Mouse (Mus musculus): ENCODE data around the gene Lpar6. TPM values are rescaled to one million over a fixed set of nuclear protein-coding genes. Genes with fewer than 3 reads are reported as not detected.

The Lpar6 gene
- polyA plus RNA-seq, 1 experiment from 2014 or later: 8.1 TPM

DNA sequence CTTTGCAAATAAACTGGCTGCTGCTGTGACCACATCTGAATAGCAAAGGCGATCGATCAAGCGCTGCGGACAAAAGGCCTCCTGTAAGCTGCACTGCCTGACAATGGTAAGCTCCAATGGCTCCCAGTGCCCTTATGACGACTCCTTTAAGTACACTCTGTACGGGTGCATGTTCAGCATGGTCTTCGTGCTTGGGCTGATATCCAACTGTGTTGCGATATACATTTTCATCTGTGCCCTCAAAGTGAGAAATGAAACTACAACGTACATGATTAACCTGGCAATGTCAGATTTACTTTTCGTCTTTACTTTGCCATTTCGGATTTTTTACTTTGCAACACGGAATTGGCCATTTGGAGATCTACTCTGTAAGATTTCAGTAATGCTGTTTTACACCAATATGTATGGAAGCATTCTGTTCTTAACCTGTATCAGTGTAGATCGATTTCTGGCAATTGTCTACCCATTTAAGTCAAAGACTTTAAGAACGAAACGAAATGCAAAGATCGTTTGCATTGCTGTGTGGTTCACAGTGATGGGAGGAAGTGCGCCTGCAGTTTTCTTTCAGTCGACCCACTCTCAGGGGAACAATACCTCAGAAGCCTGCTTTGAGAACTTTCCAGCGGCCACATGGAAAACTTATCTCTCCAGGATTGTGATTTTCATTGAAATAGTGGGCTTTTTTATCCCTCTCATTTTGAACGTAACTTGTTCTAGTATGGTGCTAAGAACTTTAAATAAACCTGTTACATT is 979 bp downstream of the Lpar6 start:
- TF ChIP-seq CTCF (IDR thresholded peaks at IDR 0.05; ENCODE audit: low read depth): no peak
- peak overlapping the region; percentile 61 for H3K4me2 ChIP-seq (replicated peaks; ENCODE audit: low read depth)
- H3K27me3 ChIP-seq (replicated peaks; ENCODE audit: control insufficient read depth, insufficient read depth, low read length): no peaks in the 10 kb centered on the region
- peak overlapping the region; percentile 48 for H3K4me3 ChIP-seq (ENCODE audit: low read depth, low read length)
- under 1% methylated on average over 20 of the region's 20 CpGs for WGBS
- peak overlapping the region; percentile 90 for H3K27ac ChIP-seq (ENCODE audit: low read depth, low read length)
- H3K9me3 ChIP-seq (ENCODE audit: control insufficient read depth): no peaks in the 10 kb centered on the region
- no peaks in the 10 kb centered on the region for H3K36me3 ChIP-seq (ENCODE audit: control insufficient read depth, insufficient read depth)
- peaks cover 4% of the 10 kb centered on the region for H3K4me1 ChIP-seq (replicated peaks; ENCODE audit: control insufficient read depth, insufficient read depth, low read length)
- H3K9ac ChIP-seq (ENCODE audit: low read depth, low read length): peak overlapping the region; percentile 77
- peak; percentile 77 for ATAC-seq

DNA sequence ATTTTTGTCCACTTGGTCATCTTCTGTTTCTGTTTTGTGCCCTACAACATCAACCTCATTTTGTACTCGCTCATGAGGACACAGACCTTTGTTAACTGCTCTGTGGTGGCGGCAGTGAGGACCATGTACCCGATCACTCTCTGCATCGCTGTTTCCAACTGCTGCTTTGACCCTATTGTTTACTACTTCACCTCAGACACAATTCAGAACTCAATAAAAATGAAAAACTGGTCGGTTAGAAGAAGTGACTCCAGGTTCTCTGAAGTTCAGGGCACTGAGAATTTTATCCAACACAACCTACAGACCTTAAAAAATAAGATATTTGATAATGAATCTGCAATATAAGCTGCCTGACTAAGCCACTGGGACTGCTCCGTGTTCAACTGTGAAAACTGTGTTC is 1.6 kb downstream of the Lpar6 start:
- Histone ChIP-seq H3K36me3 (ENCODE audit: control insufficient read depth, insufficient read depth) (no peaks in the 10 kb centered on the region), H3K27me3 (replicated peaks; ENCODE audit: control insufficient read depth, insufficient read depth, low read length) (no peaks in the 10 kb centered on the region), H3K4me3 (ENCODE audit: low read depth, low read length) (peak overlapping the region; percentile 48), H3K4me2 (replicated peaks; ENCODE audit: low read depth) (peak overlapping the region; percentile 61), H3K9me3 (ENCODE audit: control insufficient read depth) (no peaks in the 10 kb centered on the region), H3K27ac (ENCODE audit: low read depth, low read length) (peak overlapping the region; percentile 90), H3K4me1 (replicated peaks; ENCODE audit: control insufficient read depth, insufficient read depth, low read length) (peaks cover 2% of the 10 kb centered on the region), H3K9ac (ENCODE audit: low read depth, low read length) (peak overlapping the region; percentile 77)
- no peak for ATAC-seq
- WGBS: under 1% methylated on average over 6 of the region's 6 CpGs
- no peak for TF ChIP-seq CTCF (IDR thresholded peaks at IDR 0.05; ENCODE audit: low read depth)

DNA sequence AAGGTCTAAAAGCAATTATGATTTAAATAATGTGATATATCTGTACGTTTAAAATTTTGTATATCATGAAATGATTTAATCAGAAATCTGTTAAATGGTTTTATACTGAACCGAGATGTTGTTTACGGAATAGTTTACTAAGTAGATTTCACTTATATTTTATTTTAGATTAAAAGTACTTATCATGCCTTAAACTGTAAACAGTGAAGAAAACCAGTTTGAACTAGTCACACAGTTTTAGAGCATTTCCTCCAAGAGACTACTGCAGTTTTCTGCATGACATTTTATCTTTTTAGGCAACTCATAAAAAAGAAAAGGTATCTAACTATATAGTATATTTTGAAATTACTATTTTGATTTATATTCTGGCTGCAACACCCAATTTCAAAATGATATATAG is 2.2 kb downstream of the Lpar6 start:
- ATAC-seq: no peak
- H3K4me2 ChIP-seq (replicated peaks; ENCODE audit: low read depth): peak overlapping the region; percentile 61; the same call in 1 of the 2 replicates
- no peak overlapping the region for H3K9ac ChIP-seq (ENCODE audit: low read depth, low read length)
- H3K9me3 ChIP-seq (ENCODE audit: control insufficient read depth): no peaks in the 10 kb centered on the region
- WGBS: 11% methylated on average over 3 of the region's 3 CpGs
- no peaks in the 10 kb centered on the region for H3K27me3 ChIP-seq (replicated peaks; ENCODE audit: control insufficient read depth, insufficient read depth, low read length)
- no peaks in the 10 kb centered on the region for H3K4me1 ChIP-seq (replicated peaks; ENCODE audit: control insufficient read depth, insufficient read depth, low read length)
- H3K36me3 ChIP-seq (ENCODE audit: control insufficient read depth, insufficient read depth): no peaks in the 10 kb centered on the region
- no peak overlapping the region for H3K27ac ChIP-seq (ENCODE audit: low read depth, low read length)
- peak overlapping the region; percentile 48 for H3K4me3 ChIP-seq (ENCODE audit: low read depth, low read length)
- no peak for TF ChIP-seq CTCF (IDR thresholded peaks at IDR 0.05; ENCODE audit: low read depth)

DNA sequence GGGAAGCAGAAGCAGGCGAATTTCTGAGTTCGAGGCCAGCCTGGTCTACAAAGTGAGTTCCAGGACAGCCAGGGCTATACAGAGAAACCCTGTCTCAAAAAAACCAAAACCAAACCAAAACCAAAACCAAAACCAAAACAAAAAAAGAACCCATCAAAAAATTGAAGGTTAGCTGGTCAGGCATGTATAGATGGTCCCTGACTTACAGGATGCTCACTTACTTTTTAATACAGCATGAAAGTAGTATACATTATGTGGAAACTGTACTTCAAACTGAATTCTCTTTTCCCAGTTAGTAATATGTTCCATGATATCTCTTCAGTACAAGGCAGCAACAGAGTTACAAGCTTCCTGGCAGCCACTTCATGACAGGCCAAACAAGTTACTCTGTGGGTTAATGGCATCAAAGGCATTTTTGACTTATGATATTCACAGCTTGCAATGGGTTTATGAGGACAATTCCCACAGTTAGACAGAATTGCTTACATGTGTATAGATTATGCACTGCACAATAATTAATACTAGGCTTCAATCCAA is 6.4 kb downstream of the Lpar6 start:
- Histone ChIP-seq H3K27me3 (replicated peaks; ENCODE audit: control insufficient read depth, insufficient read depth, low read length) (no peaks in the 10 kb centered on the region), H3K9ac (ENCODE audit: low read depth, low read length) (no peak overlapping the region), H3K27ac (ENCODE audit: low read depth, low read length) (0 out of 2 replicates have a peak overlapping the region, but pooled peaks have one; percentile 15), H3K36me3 (ENCODE audit: control insufficient read depth, insufficient read depth) (no peaks in the 10 kb centered on the region), H3K4me2 (replicated peaks; ENCODE audit: low read depth) (no peak overlapping the region), H3K4me3 (ENCODE audit: low read depth, low read length) (no peak overlapping the region), H3K4me1 (replicated peaks; ENCODE audit: control insufficient read depth, insufficient read depth, low read length) (no peaks in the 10 kb centered on the region), H3K9me3 (ENCODE audit: control insufficient read depth) (no peaks in the 10 kb centered on the region)
- 81% methylated on average over 2 of the region's 2 CpGs for WGBS
- no peak for TF ChIP-seq CTCF (IDR thresholded peaks at IDR 0.05; ENCODE audit: low read depth)
- no peak for ATAC-seq

DNA sequence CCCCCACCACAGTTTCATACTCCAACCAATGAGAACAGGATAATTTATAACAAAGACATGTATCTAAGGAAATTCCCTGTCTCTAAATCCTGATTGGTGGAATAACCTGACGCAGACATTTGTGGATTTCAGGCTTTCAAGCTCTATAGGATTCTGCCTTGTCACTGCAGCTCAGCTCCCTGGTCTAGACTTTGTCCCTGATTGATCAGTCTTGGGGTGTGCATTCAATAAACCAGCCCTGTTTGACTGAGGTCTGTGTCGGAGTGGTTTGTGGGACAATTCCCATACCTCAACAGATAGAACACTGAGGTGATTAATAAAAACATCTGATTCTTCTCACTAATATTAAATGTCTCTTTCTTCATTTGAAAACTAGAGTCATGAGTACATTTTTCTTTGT is 12.4 kb downstream of the Lpar6 start:
- TF ChIP-seq CTCF (IDR thresholded peaks at IDR 0.05; ENCODE audit: low read depth): no peak
- Histone ChIP-seq H3K4me3 (ENCODE audit: low read depth, low read length) (no peak overlapping the region), H3K4me2 (replicated peaks; ENCODE audit: low read depth) (no peak overlapping the region), H3K27me3 (replicated peaks; ENCODE audit: control insufficient read depth, insufficient read depth, low read length) (no peaks in the 10 kb centered on the region), H3K36me3 (ENCODE audit: control insufficient read depth, insufficient read depth) (no peaks in the 10 kb centered on the region), H3K9me3 (ENCODE audit: control insufficient read depth) (no peaks in the 10 kb centered on the region), H3K4me1 (replicated peaks; ENCODE audit: control insufficient read depth, insufficient read depth, low read length) (peaks cover 3% of the 10 kb centered on the region; the same call in 1 of the 2 replicates), H3K27ac (ENCODE audit: low read depth, low read length) (peak overlapping the region; percentile 35; the same call in 1 of the 2 replicates), H3K9ac (ENCODE audit: low read depth, low read length) (no peak overlapping the region)
- WGBS: 60% methylated on average over 2 of the region's 2 CpGs
- ATAC-seq: peak; percentile 63

DNA sequence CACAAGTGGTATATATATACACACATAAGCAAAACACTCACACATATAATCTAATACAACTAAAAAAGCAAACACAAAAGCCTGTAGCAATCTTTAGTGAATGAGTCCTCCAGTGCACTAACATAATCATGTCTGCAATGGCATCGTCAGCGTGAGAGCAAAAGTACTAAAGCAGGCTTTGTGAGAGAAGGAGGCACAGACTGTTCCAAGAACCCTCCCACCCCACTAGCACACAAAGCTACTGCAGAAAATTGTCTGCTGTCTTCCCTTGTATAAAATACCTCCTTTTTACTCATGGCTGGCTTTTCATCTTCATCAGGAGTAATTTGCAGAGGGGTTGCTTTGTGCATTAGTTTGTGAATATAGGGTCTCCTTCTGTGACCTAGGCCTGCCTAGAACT is 14.6 kb downstream of the Lpar6 start:
- no peak for TF ChIP-seq CTCF (IDR thresholded peaks at IDR 0.05; ENCODE audit: low read depth)
- Histone ChIP-seq H3K36me3 (ENCODE audit: control insufficient read depth, insufficient read depth) (no peaks in the 10 kb centered on the region), H3K9me3 (ENCODE audit: control insufficient read depth) (no peaks in the 10 kb centered on the region), H3K4me2 (replicated peaks; ENCODE audit: low read depth) (no peak overlapping the region), H3K4me3 (ENCODE audit: low read depth, low read length) (no peak overlapping the region), H3K9ac (ENCODE audit: low read depth, low read length) (no peak overlapping the region), H3K27me3 (replicated peaks; ENCODE audit: control insufficient read depth, insufficient read depth, low read length) (no peaks in the 10 kb centered on the region), H3K4me1 (replicated peaks; ENCODE audit: control insufficient read depth, insufficient read depth, low read length) (peaks cover 3% of the 10 kb centered on the region; the same call in 1 of the 2 replicates), H3K27ac (ENCODE audit: low read depth, low read length) (no peak overlapping the region)
- WGBS: 64% methylated on average over 2 of the region's 2 CpGs
- ATAC-seq: no peak
